Mouse (Mus musculus): ENCODE measurements at regions not wholly inside any gene's neighbourhood (a gene's known extent, or its start where the extent isn't known, plus 50 kb on each side); places are given as distances from the start of the nearest gene placed in this dataset.

GRCm38 (mm10) chr6:66217543-66217942 lies 265.1 kb downstream of the 4930544G11Rik start:
- DNase-seq = no peak
- no peaks in the 10 kb centered on the region for H3K36me3 ChIP-seq (ENCODE audit: control insufficient read depth, insufficient read depth, low read length)
- TF ChIP-seq POLR2A (IDR thresholded peaks at IDR 0.05; ENCODE audit: control insufficient read depth, extremely low read depth, insufficient read depth, low read length, poor library complexity) (no peak), CTCF (IDR thresholded peaks at IDR 0.05; ENCODE audit: borderline replicate concordance, control insufficient read depth, extremely low read depth, insufficient read depth, low read length, poor library complexity) (no peak)
- WGBS = 55% methylated on average over 2 of the region's 2 CpGs
- no peaks in the 10 kb centered on the region for H3K27me3 ChIP-seq (ENCODE audit: control insufficient read depth, insufficient read depth, low read length)
- no peak overlapping the region for H3K4me3 ChIP-seq (ENCODE audit: control insufficient read depth, insufficient read depth, low read length)
- no peak overlapping the region for H3K27ac ChIP-seq (ENCODE audit: control insufficient read depth, insufficient read depth, low read length)
- no peaks in the 10 kb centered on the region for H3K4me1 ChIP-seq (replicated peaks; ENCODE audit: control insufficient read depth, insufficient read depth, low read length)

GRCm38 (mm10) chr6:66224164-66224903 lies 271.9 kb downstream of the 4930544G11Rik start:
- no peak for TF ChIP-seq CTCF (IDR thresholded peaks at IDR 0.05; ENCODE audit: borderline replicate concordance, control insufficient read depth, extremely low read depth, insufficient read depth, low read length, poor library complexity)
- TF ChIP-seq POLR2A (IDR thresholded peaks at IDR 0.05; ENCODE audit: control insufficient read depth, extremely low read depth, insufficient read depth, low read length, poor library complexity) = no peak
- WGBS = 22% methylated on average over 4 of the region's 4 CpGs
- DNase-seq = no peak
- H3K4me3 ChIP-seq (ENCODE audit: control insufficient read depth, insufficient read depth, low read length) = no peak overlapping the region
- no peak overlapping the region for H3K27ac ChIP-seq (ENCODE audit: control insufficient read depth, insufficient read depth, low read length)
- H3K27me3 ChIP-seq (ENCODE audit: control insufficient read depth, insufficient read depth, low read length) = no peaks in the 10 kb centered on the region
- no peaks in the 10 kb centered on the region for H3K36me3 ChIP-seq (ENCODE audit: control insufficient read depth, insufficient read depth, low read length)
- H3K4me1 ChIP-seq (replicated peaks; ENCODE audit: control insufficient read depth, insufficient read depth, low read length) = peaks cover 6% of the 10 kb centered on the region; the same call in 1 of the 2 replicates

DNA sequence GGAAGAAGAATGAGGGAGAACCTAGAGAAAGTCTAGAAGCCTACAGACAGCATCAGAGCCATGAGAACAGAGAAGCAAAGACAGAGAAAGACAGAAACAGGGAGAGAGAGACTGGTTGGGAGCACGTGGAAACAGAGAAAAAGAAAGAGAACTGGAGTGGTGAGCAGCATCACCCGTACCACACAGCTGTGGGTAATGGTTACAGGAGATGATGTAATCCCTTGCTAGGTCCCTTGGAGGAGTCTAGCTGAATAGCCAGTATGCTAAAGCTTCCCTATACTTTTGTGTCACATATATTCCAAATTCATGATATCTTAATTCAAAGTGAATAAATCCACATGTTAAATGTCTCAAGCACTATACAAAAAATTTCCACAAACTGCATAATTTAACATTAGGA lies 284.0 kb downstream of the 4930544G11Rik start:
- Histone ChIP-seq H3K36me3 (ENCODE audit: control insufficient read depth, insufficient read depth, low read length) (no peaks in the 10 kb centered on the region), H3K27me3 (ENCODE audit: control insufficient read depth, insufficient read depth, low read length) (no peaks in the 10 kb centered on the region), H3K4me1 (replicated peaks; ENCODE audit: control insufficient read depth, insufficient read depth, low read length) (no peaks in the 10 kb centered on the region), H3K27ac (ENCODE audit: control insufficient read depth, insufficient read depth, low read length) (no peak overlapping the region), H3K4me3 (ENCODE audit: control insufficient read depth, insufficient read depth, low read length) (no peak overlapping the region)
- DNase-seq = no peak
- 50% methylated on average over 2 of the region's 2 CpGs for WGBS
- TF ChIP-seq POLR2A (IDR thresholded peaks at IDR 0.05; ENCODE audit: control insufficient read depth, extremely low read depth, insufficient read depth, low read length, poor library complexity) (no peak), CTCF (IDR thresholded peaks at IDR 0.05; ENCODE audit: borderline replicate concordance, control insufficient read depth, extremely low read depth, insufficient read depth, low read length, poor library complexity) (no peak)

DNA sequence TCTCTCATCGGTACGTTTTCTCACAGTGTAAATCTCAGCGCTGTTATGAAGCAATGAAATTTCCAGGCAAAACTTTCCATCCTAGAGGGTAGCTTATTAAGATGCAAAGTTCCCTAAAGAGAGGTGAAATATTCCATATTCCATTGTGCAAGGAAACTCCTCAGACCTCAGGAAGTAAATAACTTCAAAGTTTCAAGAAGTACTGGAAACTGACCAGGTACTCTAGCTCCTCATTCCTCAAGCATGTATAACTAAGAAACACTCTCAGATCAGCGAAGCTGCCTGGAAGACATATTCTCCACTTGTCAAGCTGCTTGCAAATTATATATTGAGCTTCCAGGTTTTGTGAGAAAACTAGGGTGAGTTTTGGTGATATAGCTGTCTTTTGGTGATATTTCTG lies 279.8 kb upstream of the Mad2l1 start:
- 95% methylated on average over 4 of the region's 4 CpGs for WGBS
- no peak for TF ChIP-seq POLR2A (IDR thresholded peaks at IDR 0.05; ENCODE audit: control insufficient read depth, extremely low read depth, insufficient read depth, low read length, poor library complexity)
- no peak for TF ChIP-seq CTCF (IDR thresholded peaks at IDR 0.05; ENCODE audit: borderline replicate concordance, control insufficient read depth, extremely low read depth, insufficient read depth, low read length, poor library complexity)
- no peak for DNase-seq
- no peak overlapping the region for H3K27ac ChIP-seq (ENCODE audit: control insufficient read depth, insufficient read depth, low read length)
- H3K36me3 ChIP-seq (ENCODE audit: control insufficient read depth, insufficient read depth, low read length) = no peaks in the 10 kb centered on the region
- no peaks in the 10 kb centered on the region for H3K27me3 ChIP-seq (ENCODE audit: control insufficient read depth, insufficient read depth, low read length)
- H3K4me1 ChIP-seq (replicated peaks; ENCODE audit: control insufficient read depth, insufficient read depth, low read length) = no peaks in the 10 kb centered on the region
- H3K4me3 ChIP-seq (ENCODE audit: control insufficient read depth, insufficient read depth, low read length) = no peak overlapping the region

DNA sequence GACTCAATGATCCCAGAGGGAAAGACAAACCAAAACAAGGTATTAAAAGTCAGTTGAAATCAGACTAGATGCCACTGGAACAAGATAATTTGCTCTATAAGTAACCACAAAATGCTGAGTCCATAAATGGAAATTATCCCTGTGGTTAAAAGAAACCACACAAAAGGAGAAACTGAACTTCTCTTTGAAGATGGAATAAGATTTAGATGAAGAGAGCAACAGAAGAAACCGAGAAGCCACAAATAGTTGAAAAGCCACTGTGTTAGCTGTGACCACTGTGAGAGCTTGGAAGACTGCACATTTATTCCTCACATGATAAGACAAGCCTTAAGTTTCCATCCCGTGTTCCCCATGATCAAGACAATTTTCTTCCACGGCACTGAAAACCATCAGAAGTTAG lies 271.8 kb upstream of the Mad2l1 start:
- 7% methylated on average over 3 of the region's 3 CpGs for WGBS
- no peaks in the 10 kb centered on the region for H3K27me3 ChIP-seq (ENCODE audit: control insufficient read depth, insufficient read depth, low read length)
- no peak for TF ChIP-seq POLR2A (IDR thresholded peaks at IDR 0.05; ENCODE audit: control insufficient read depth, extremely low read depth, insufficient read depth, low read length, poor library complexity)
- TF ChIP-seq CTCF (IDR thresholded peaks at IDR 0.05; ENCODE audit: borderline replicate concordance, control insufficient read depth, extremely low read depth, insufficient read depth, low read length, poor library complexity) = no peak
- no peaks in the 10 kb centered on the region for H3K4me1 ChIP-seq (replicated peaks; ENCODE audit: control insufficient read depth, insufficient read depth, low read length)
- DNase-seq = no peak
- H3K27ac ChIP-seq (ENCODE audit: control insufficient read depth, insufficient read depth, low read length) = no peak overlapping the region
- no peaks in the 10 kb centered on the region for H3K36me3 ChIP-seq (ENCODE audit: control insufficient read depth, insufficient read depth, low read length)
- no peak overlapping the region for H3K4me3 ChIP-seq (ENCODE audit: control insufficient read depth, insufficient read depth, low read length)

DNA sequence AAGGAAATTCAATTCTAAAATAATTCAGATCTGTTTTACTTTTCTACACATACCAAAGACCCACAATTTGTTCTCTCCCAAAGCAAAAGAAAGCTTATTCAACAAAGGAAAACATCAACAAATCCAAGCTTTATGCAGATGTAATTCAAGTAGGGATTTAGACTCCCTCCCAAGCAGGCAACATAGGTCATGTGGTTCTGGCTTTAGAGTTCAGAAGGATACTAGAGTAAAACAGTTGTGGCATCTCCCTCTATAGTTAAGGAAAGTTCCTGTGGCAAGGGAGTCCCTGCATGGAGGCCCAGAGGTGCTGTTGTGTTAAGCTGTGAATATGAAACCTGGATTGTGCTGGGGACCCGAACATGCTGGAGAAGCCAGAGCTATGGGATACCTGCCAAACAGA lies 271.3 kb upstream of the Mad2l1 start:
- Histone ChIP-seq H3K4me3 (ENCODE audit: control insufficient read depth, insufficient read depth, low read length) (no peak overlapping the region), H3K27ac (ENCODE audit: control insufficient read depth, insufficient read depth, low read length) (no peak overlapping the region), H3K27me3 (ENCODE audit: control insufficient read depth, insufficient read depth, low read length) (no peaks in the 10 kb centered on the region), H3K36me3 (ENCODE audit: control insufficient read depth, insufficient read depth, low read length) (no peaks in the 10 kb centered on the region), H3K4me1 (replicated peaks; ENCODE audit: control insufficient read depth, insufficient read depth, low read length) (no peaks in the 10 kb centered on the region)
- TF ChIP-seq POLR2A (IDR thresholded peaks at IDR 0.05; ENCODE audit: control insufficient read depth, extremely low read depth, insufficient read depth, low read length, poor library complexity) (no peak), CTCF (IDR thresholded peaks at IDR 0.05; ENCODE audit: borderline replicate concordance, control insufficient read depth, extremely low read depth, insufficient read depth, low read length, poor library complexity) (no peak)
- no peak for DNase-seq
- WGBS = 77% methylated on average over 1 of the region's 1 CpGs

DNA sequence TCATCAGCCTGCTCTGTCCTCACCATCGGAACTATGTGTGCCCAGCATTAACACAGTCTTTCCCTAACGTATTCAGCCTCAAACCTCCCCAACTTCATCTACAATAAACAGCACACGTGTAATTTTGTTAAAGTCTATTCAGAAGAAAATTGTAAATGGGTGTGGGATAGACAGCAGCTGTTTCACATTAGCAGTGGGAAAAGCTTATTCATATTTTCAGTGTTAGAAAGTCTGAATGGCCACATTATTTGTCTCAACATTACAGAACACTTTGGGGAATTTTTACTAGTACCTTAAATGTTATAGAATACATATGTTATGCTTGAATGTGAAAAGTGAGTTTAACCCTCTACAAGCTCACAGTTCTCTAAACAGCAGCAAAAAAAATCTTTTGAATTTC lies 266.8 kb upstream of the Mad2l1 start:
- H3K27ac ChIP-seq (ENCODE audit: control insufficient read depth, insufficient read depth, low read length) = no peak overlapping the region
- DNase-seq = no peak
- H3K27me3 ChIP-seq (ENCODE audit: control insufficient read depth, insufficient read depth, low read length) = no peaks in the 10 kb centered on the region
- H3K36me3 ChIP-seq (ENCODE audit: control insufficient read depth, insufficient read depth, low read length) = no peaks in the 10 kb centered on the region
- 94% methylated on average over 3 of the region's 3 CpGs for WGBS
- no peak for TF ChIP-seq POLR2A (IDR thresholded peaks at IDR 0.05; ENCODE audit: control insufficient read depth, extremely low read depth, insufficient read depth, low read length, poor library complexity)
- no peak for TF ChIP-seq CTCF (IDR thresholded peaks at IDR 0.05; ENCODE audit: borderline replicate concordance, control insufficient read depth, extremely low read depth, insufficient read depth, low read length, poor library complexity)
- H3K4me1 ChIP-seq (replicated peaks; ENCODE audit: control insufficient read depth, insufficient read depth, low read length) = no peaks in the 10 kb centered on the region
- no peak overlapping the region for H3K4me3 ChIP-seq (ENCODE audit: control insufficient read depth, insufficient read depth, low read length)

Data from thymus, adult 2 months (tissue).